Mouse (Mus musculus) forebrain, embryonic 10.5 days (tissue): ENCODE results near the gene Ndufs5. TPM values are rescaled to one million over a fixed set of nuclear protein-coding genes. Genes with fewer than 3 reads are reported as not detected.

Source experiments
- DNase-seq: peaks from one replicate; pipeline ENCODE4 v3.0.0-alpha.2; 2017; ENCODE audit warnings: low spot score; ENCODE audit errors: extremely low spot score
- H3K27ac ChIP-seq: fragments of 300-500 bp; sonication (generic); 2 replicates; pipeline ENCODE4 v1.5.1; 2016; ENCODE audit warnings: mild to moderate bottlenecking
- H3K27me3 ChIP-seq: fragments of 300-500 bp; sonication (generic); 2 replicates; pipeline ENCODE4 v1.6.1; 2016; ENCODE audit warnings: mild to moderate bottlenecking; ENCODE audit not compliant: poor library complexity, severe bottlenecking
- H3K36me3 ChIP-seq: fragments of 300-500 bp; sonication (generic); replicated peaks from 2 replicates; pipeline ENCODE4 v1.6.1; 2016; ENCODE audit warnings: mild to moderate bottlenecking, moderate library complexity
- H3K4me1 ChIP-seq: fragments of 300-500 bp; sonication (generic); 2 replicates; pipeline ENCODE4 v1.6.1; 2016
- H3K4me3 ChIP-seq: fragments of 300-500 bp; sonication (generic); 2 replicates; pipeline ENCODE4 v1.5.1; 2016; ENCODE audit warnings: mild to moderate bottlenecking, moderate library complexity
- H3K9me3 ChIP-seq: fragments of 300-500 bp; sonication (generic); 2 replicates; pipeline ENCODE4 v1.6.1; 2016; ENCODE audit warnings: mild to moderate bottlenecking, moderate library complexity
- WGBS: fragments of 180-500 bp; shearing (Covaris S2); methylation state at CpG from one replicate; pipeline ENCODE4 v1.1.7; 2016; 5-methylcytosine and 5-hydroxymethylcytosine counted together
- polyA plus RNA-seq: library from polyadenylated mRNA; unstranded; fragments of >200 nt; fragmentation: Nextera tagmentation; extraction: Ambion mirVana; gene quantifications from 2 replicates; pipeline ENCODE4 v1.2.1, GENCODE M21; 2016

Ndufs5 gene
- polyA plus RNA-seq, 1 experiment from 2014 or later = 299 TPM

DNA sequence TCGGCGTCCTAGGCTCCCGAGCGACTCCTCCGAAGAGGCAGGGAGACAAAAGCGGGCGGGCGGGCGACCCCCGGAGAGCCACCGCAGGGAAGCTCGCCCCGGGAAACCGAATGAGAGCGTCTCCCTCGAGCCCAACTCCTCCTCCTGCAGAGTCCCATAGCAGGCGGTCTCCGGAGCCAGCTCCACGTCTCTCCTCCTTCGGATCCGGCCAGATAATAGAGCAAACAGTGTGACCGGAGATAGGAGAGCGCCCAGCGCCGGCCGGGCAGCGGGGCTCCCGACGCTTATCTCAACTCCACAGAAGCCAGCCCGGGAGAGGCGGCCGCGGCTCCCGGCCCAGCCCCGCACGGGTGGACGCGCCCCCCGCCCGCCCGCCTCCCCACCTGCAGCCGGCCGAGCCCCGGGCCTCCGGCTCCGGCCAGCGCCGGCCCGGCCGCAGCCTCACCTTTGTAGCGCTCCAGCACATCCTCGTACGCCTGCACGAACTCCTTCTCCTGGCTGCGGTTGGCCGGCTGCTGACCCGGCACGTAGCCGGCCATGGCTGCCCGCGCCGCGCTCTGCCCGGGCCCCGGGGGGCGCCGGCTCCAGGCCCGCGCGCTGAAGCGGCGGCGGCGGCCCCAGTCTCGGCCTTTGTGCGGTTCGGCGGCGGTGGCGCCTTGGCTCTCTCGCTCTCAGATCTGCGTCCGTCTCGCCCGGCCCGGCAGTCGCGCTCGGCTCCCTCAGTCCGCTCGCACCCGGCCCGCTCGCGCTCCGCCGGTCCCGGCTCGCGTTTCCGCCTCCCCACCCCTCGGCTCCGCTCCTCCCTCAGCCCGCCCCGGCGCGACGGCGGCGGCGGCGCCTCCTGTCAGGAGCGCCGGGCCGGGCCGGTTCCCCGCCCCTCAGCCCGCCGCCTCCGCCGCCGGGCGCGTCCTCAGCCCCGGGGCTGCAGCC lies 53.7 kb downstream of the Ndufs5 start:
- Histone ChIP-seq H3K27me3 (no peaks in the 10 kb centered on the region), H3K4me3 (peak overlapping the region; percentile 92), H3K27ac (peak overlapping the region; percentile 100), H3K4me1 (peaks cover 66% of the 10 kb centered on the region), H3K9me3 (no peaks in the 10 kb centered on the region), H3K36me3 (peaks cover 11% of the 10 kb centered on the region)
- WGBS = under 1% methylated on average over 119 of the region's 125 CpGs
- DNase-seq = peak; percentile 65

DNA sequence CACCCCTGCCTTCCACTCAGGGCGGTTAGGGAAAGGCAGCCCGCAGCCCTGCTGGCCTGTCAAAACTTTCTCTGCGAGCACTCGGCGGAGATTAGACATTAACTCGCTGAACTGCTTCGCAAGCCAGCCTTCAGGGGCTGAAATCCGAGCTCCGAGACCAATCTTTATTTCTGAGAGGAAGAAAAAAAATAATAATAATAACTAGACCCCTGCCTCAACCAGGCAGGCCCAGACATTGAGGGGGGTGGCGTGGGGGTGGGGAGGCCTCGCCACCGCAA lies 54.4 kb downstream of the Ndufs5 start:
- DNase-seq = peak; percentile 46
- H3K27me3 ChIP-seq = no peaks in the 10 kb centered on the region
- under 1% methylated on average over 12 of the region's 12 CpGs for WGBS
- H3K4me3 ChIP-seq = peak overlapping the region; percentile 92
- H3K9me3 ChIP-seq = no peaks in the 10 kb centered on the region
- H3K36me3 ChIP-seq = peaks cover 18% of the 10 kb centered on the region
- H3K4me1 ChIP-seq = peaks cover 66% of the 10 kb centered on the region
- peak overlapping the region; percentile 100 for H3K27ac ChIP-seq

DNA sequence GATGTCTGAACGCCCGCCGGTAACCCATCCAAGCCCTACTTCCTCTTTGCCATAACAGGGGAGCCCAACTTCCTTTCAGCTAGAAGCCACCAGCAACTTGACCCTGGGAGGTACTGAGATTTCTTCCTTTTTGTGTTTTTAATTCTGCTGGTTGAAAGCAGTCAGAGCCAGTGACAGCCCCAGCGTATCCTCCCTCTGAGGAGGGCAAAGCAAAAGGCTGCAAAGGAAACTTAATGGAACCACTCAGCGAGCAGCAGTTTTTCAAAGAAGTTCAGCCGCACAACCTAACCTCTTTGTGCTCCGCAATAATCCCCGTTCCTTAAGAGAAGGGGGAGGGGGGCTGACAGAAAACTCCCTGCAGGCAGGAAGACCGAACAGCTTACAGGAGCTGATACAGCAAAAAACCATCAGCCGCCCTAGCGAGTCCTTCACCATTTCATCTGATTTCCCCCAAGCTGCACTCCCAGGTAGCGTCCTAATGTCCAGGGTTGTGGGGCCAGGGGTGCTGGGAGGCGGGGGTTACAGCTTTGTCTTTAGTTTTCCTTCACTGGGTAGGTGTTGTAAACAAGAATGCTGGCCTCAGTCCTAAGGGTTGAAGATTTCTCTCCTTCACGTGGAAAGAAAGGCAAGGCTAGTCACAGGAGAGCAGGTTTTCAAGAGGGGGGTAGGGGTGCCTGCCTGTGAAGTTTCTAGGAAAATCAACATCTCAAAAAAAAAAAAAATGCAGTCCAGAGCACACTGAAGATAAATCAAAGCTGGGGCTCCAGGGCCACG lies 54.9 kb downstream of the Ndufs5 start:
- no peaks in the 10 kb centered on the region for H3K9me3 ChIP-seq
- DNase-seq = peak; percentile 64
- peak overlapping the region; percentile 92 for H3K4me3 ChIP-seq
- peaks cover 20% of the 10 kb centered on the region for H3K36me3 ChIP-seq
- 1% methylated on average over 15 of the region's 15 CpGs for WGBS
- H3K27me3 ChIP-seq = no peaks in the 10 kb centered on the region
- H3K4me1 ChIP-seq = peaks cover 66% of the 10 kb centered on the region
- H3K27ac ChIP-seq = peak overlapping the region; percentile 100

Other genes with a start within 250 kb of the Ndufs5 start
- 43.8 and 50.2 TPM in 2 replicates for gene Macf1, start 33.8 kb downstream of the Ndufs5 start, polyA plus RNA-seq
- gene Akirin1, start 32.1 kb upstream of the Ndufs5 start, polyA plus RNA-seq = 61.4 and 63.2 TPM in 2 replicates
- gene Rhbdl2, start 69.7 kb upstream of the Ndufs5 start, polyA plus RNA-seq = 0.21 and 0.26 TPM in 2 replicates
- gene 4933427I04Rik, start 141.5 kb upstream of the Ndufs5 start, polyA plus RNA-seq = not detected in 2 replicates
- gene Mycbp, start 186.6 kb upstream of the Ndufs5 start, polyA plus RNA-seq = 65.7 and 67.7 TPM in 2 replicates
- 34.2 and 34.9 TPM in 2 replicates for gene Rragc, start 199.2 kb upstream of the Ndufs5 start, polyA plus RNA-seq
- not detected in 2 replicates for gene 4930535I16Rik, start 199.8 kb upstream of the Ndufs5 start, polyA plus RNA-seq